Mouse (Mus musculus) adipocyte (in vitro differentiated cells): ENCODE data around the gene Ggnbp2.
"Not testable (repeated sequence)": the region's sequence is repeated elsewhere in the genome, so short reads cannot be mapped to it uniquely, and the experiment has no call there.

ENCODE experiments used
- DNase-seq: peaks from one replicate; pipeline ENCODE4 v3.0.0-alpha.2; 2016; ENCODE audit warnings: low spot score

Ggnbp2 gene

DNA sequence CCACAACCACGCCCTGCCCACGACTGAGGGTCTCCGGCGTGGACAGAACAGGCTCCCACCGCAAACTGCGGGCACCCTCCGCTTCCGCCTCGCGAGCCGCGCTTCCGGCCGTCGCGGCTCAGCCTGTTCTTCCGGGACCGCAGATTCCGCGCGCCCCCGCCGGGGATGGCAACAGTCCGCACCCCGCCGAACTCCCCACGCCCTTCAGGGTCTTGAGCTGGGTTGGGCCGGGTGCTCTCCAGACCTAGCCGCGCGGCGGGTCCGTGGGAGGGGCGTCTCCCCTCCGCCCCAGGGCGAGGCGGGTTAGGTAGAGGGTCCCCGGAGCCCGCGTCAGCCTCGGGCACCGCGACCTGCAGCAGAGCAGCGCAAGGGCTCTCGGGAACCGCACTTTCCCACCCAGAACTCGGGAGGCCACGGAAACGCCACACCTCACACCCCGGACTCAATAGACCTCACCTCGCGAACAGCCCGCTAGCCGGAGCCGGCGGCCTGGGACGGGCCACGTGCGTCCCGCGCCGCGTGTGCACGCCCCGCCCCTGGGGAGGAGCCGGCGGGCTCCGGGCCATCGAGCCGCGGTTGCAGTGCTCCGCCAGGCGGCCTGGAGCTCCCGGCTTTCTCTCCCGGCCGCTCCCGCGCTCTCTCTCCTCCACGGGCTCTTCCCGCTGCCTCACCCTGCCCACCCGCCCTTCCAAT lies 9.3 kb upstream of the Ggnbp2 start, which contains the start of the genes Myo19 and Pigw:
Myo19 (plus strand) TSS at position 377 of the 693 bp plus-strand sequence.
Pigw (minus strand) TSS at position 514 of the 693 bp plus-strand sequence.
- peak; percentile 79 for DNase-seq

GRCm38 (mm10) chr11:84879007-84879771 lies 8.6 kb upstream of the Ggnbp2 start:
- no peak for DNase-seq

DNA sequence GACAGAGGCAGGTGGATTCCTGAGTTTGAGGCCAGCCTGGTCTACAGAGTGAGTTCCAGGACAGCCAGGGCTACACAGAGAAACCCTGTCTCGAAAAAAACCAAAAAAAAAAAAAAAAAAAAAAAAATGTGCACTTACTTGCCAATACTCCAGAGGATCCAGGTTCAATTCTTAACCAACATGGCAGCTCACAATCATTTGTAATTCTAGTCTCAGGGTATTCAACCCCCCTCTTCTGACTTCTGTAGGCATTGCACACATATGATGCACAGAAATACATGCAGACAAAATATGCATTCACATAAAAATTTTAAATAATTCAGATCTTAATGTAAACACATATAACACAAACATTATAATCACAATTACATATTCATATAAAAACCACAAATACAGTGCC lies 5.4 kb upstream of the Ggnbp2 start:
- DNase-seq, result not testable (repeated sequence)

DNA sequence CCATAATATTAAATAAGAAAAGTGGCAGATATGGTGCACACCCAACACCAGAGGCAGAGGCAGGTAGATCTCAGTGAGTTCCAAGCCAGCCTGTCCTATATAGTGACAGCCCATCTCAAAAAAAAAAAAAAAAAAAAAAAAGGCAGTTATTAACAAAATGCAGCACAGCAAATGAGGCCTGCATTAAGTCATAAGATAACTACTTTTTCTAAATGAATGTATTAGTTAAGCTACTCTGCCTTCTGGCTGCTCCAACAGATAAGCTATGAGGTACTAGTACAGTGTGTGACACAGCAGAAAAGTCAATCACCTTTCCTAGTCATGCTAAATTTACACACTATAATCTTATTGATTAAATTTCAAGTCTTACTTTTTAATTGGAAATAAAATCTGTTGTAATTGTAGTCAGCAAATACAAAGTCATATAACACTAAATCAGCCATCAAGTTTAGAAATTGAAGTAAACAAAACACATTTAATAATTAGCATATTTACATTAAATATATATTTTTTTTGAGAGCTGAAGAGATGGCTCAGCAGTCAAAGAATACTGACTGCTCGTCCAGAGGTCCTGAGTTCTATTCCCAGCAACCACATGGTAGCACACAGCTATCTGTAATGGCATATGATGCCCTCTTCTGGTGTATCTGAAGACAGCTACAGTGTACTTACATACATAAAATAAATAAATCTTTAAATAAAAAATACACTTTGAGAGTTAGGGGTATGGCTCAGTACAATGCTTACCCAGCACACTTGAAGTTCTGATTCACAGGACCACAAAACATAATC lies 2.6 kb upstream of the Ggnbp2 start:
- no peak for DNase-seq

DNA sequence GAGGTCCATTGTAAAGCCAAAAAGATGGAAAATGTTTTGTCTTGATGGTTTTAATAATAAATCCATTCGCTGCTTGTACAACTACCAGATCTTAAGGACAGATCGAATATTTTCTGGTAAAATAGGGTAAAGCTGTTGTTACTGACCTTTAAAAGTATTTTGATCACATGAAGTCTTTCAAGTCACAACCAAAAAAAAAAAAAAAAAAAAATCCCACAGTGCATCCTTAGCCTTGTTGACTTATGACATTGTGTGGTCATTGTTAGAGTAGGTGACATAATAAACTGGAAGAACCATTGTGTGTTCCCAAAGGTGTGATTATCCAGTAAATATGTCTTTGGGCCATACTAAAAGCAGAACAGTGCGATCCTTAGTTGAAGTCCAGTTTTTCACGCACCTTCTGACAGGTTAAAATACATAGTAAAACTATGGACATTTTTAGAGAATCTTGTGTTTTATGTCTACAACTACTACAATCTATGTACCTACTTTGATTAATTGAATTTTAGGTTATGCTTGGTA lies 992 bp upstream of the Ggnbp2 start:
- peak; percentile 35 for DNase-seq

DNA sequence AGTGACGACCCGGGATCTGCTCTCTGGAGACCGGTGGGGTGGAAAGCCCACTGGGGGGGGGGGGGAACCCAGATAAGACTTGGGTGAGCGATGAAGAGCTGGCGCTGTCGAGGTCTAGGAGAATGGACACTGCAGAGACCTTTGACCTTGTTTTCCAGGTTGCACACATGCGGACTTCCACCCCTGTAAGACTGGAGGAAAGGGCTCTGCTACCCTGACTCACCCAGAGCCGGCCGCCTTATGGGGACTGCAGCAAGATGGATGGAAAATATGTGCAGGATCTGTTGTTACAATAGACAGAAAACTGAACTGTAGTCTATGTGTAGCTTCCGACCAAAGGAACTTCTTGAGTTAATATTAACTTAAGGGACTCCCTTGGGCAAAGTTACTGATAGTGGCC lies 429 bp upstream of the Ggnbp2 start:
- DNase-seq, result peak; percentile 81

GRCm38 (mm10) chr11:84869537-84870232 lies 932 bp downstream of the Ggnbp2 start:
- DNase-seq, result peak; percentile 94

GRCm38 (mm10) chr11:84868786-84869259 lies 1.8 kb downstream of the Ggnbp2 start:
- DNase-seq, result no peak

GRCm38 (mm10) chr11:84867586-84867985 lies 3.0 kb downstream of the Ggnbp2 start:
- DNase-seq, result no peak

GRCm38 (mm10) chr11:84865268-84865667 lies 5.3 kb downstream of the Ggnbp2 start:
- no peak for DNase-seq

GRCm38 (mm10) chr11:84855285-84855684 lies 15.3 kb downstream of the Ggnbp2 start:
- DNase-seq, result no peak

DNA sequence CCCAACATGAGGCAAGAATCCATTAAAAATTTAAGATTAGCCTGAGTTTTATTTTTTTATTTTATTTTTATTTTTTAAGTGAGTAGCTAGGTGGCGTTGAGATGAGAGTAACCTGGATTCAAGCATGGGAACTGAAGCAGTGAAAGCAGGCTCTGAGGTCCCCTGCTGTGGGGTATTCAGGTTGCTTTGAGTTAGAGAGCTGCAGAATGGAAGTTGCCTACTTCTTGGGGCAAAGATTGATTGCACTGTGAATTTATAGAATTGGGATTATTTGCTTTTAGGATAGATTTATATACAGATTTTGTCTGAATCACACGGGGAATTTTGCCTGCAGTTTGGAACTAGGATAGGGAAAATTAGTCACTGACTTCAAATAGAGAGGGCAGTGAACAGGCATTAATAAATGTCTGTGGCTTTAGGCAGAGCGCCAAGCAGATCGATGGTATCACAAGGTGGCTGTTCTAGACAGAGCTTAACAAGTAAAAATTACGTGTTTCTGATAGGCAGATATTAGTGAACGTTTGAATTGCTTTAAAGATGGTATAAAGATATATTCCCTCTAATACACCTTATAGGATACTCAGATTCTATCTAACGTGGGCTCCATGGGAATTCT lies 23.0 kb downstream of the Ggnbp2 start:
- DNase-seq, result no peak

GRCm38 (mm10) chr11:84846741-84847474 lies 23.7 kb downstream of the Ggnbp2 start:
- DNase-seq, result no peak

- no peak for DNase-seq
Measured at GRCm38 (mm10) chr11:84839330-84839729, 31.3 kb downstream of the Ggnbp2 start.

GRCm38 (mm10) chr11:84829495-84829894 lies 41.1 kb downstream of the Ggnbp2 start:
- DNase-seq, result not testable (repeated sequence)

GRCm38 (mm10) chr11:84828516-84829399 lies 41.9 kb downstream of the Ggnbp2 start, which contains the start of gene Dhrs11:
Dhrs11 (minus strand) TSS chr11:84828994.
- peak; percentile 87 for DNase-seq

DNA sequence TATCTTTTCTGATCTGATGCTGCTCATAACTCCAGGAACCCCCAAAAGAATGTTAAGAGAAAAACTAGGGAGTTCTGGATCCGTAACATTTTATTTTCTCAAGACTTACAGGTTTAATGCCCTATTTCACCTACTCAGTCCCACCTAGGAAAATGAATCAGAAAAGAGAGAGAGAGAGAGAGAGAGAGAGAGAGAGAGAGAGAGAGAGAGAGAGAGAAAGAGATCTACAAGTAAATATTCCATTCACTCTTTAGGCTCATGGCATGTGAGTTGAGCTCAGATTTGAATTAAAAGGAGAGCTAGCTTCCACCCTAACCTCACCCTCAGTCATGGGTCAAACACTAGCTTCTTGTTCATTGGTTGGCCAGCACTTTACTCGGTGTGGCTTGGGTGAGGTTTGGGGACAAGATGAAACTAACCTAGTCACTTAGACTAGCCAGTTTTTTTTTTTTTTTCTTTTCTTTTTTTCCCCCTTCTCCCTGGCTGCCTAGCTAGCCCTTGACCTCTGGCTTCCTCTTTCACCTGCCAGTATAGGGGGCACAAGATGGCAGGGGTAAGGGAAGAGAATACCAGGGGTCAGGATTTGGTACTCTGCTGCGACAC lies 42.6 kb downstream of the Ggnbp2 start:
- peak; percentile 47 for DNase-seq

GRCm38 (mm10) chr11:84827492-84827891 lies 43.1 kb downstream of the Ggnbp2 start:
- DNase-seq, result no peak

DNA sequence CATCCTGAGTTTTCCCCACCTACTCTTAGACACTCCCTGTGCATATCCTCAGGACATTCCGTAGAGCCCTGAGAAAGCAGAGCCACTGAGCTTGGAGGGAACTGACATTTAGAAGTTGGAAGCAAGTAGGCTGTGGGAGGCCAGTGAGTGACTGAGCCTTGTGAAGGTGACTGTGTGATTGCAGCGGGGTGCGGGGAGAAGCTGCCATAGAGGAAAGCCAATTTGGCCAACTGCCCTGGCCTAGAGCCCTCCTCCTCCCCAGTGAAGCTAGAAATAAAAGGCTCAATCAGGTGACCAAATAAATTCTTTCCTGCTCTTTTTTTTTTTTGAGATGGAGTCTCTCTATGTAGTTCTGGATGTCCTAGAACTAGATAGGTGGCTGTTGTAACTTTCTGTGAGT lies 44.4 kb downstream of the Ggnbp2 start:
- peak; percentile 74 for DNase-seq
